Mouse (Mus musculus) gastrocnemius, postnatal 4 days (tissue): ENCODE results near the gene Ypel3. TPM values are rescaled to one million over a fixed set of nuclear protein-coding genes. Genes with fewer than 3 reads are reported as not detected.
"Not testable (repeated sequence)": the region's sequence is repeated elsewhere in the genome, so short reads cannot be mapped to it uniquely, and the experiment has no call there.

Source experiments
- DNase-seq, 2 experiments: peaks; one replicate each; pipeline ENCODE4 v3.0.0; 2021 to 2022; ENCODE audit warnings: low spot score in 2 of 2, mixed read lengths in 2 of 2
- long read RNA-seq, 2 experiments: library from polyadenylated mRNA; stranded (forward); transcript quantifications; one replicate each; pipeline ENCODE4 v2.0.0; 2021
- total RNA-seq, 2 experiments: library from RNA; stranded (reverse); gene quantifications; 2 replicates each; pipeline ENCODE4 v1.2.3; 2021

The Ypel3 gene
- total RNA-seq: 10 to 100 TPM; 61.7 to 82.5 TPM
- long read RNA-seq, experiment 1, transcript Ypel3-201 (5 exons, 973 nt): major isoform, 54 of 64 reads
- long read RNA-seq, experiment 1, partial matches to known transcripts: 0 of 64 reads
- long read RNA-seq, experiment 1, other reads (novel, unspliced or antisense): 4 of 64 reads
- long read RNA-seq, experiment 2, transcript Ypel3-201 (5 exons, 973 nt): major isoform, 64 of 77 reads
- long read RNA-seq, experiment 2, partial matches to known transcripts: 3 of 77 reads
- long read RNA-seq, experiment 2, other reads (novel, unspliced or antisense): 5 of 77 reads

- DNase-seq: peak; percentile 92 to 96
Observed at GRCm38 (mm10) chr7:126776598-126777057, at the start of gene Ypel3. TSS of gene Ypel3 (plus strand) at chr7:126776955.

GRCm38 (mm10) chr7:126730256-126730789, 46.4 kb upstream of the Ypel3 start:
- DNase-seq: not testable (repeated sequence)

GRCm38 (mm10) chr7:126736122-126736521, 40.6 kb upstream of the Ypel3 start:
- DNase-seq: no peak

GRCm38 (mm10) chr7:126739551-126739950, 37.2 kb upstream of the Ypel3 start:
- no peak for DNase-seq

- DNase-seq: no peak
Observed at GRCm38 (mm10) chr7:126740132-126740735, 36.5 kb upstream of the Ypel3 start.

- DNase-seq: no peak
Observed at GRCm38 (mm10) chr7:126740977-126741376, 35.8 kb upstream of the Ypel3 start.

- DNase-seq: no peak
Observed at GRCm38 (mm10) chr7:126741452-126741851, 35.3 kb upstream of the Ypel3 start.

GRCm38 (mm10) chr7:126741964-126742482, 34.7 kb upstream of the Ypel3 start:
- DNase-seq: no peak

- no peak for DNase-seq
Observed at GRCm38 (mm10) chr7:126746066-126746465, 30.7 kb upstream of the Ypel3 start.

GRCm38 (mm10) chr7:126746798-126747197, 30.0 kb upstream of the Ypel3 start:
- DNase-seq: no peak

GRCm38 (mm10) chr7:126748824-126749223, 27.9 kb upstream of the Ypel3 start:
- DNase-seq: no peak

GRCm38 (mm10) chr7:126749582-126750343, 27.0 kb upstream of the Ypel3 start:
- no peak for DNase-seq

- peak; percentile 56 to 79 for DNase-seq
Observed at GRCm38 (mm10) chr7:126754866-126755265, 21.9 kb upstream of the Ypel3 start.

- no peak for DNase-seq
Observed at GRCm38 (mm10) chr7:126758539-126758938, 18.2 kb upstream of the Ypel3 start.

- DNase-seq: peak; percentile 75 to 87
Observed at GRCm38 (mm10) chr7:126759050-126759671, 17.6 kb upstream of the Ypel3 start, which contains the start of gene Mapk3. TSS of gene Mapk3 (plus strand) at chr7:126759601.

GRCm38 (mm10) chr7:126759672-126760390, 16.9 kb upstream of the Ypel3 start:
- DNase-seq: no peak

GRCm38 (mm10) chr7:126760391-126760802, 16.4 kb upstream of the Ypel3 start:
- peak; percentile 60 to 76 for DNase-seq

- DNase-seq: no peak
Observed at GRCm38 (mm10) chr7:126760956-126761355, 15.8 kb upstream of the Ypel3 start.

- DNase-seq: no peak
Observed at GRCm38 (mm10) chr7:126761529-126762067, 15.2 kb upstream of the Ypel3 start.

GRCm38 (mm10) chr7:126762471-126763008, 14.2 kb upstream of the Ypel3 start:
- DNase-seq: no peak
